Mouse (Mus musculus): ENCODE data around the gene Nppa.
A peak's percentile ranks its signal among the peaks of the same experiment; 100 is the strongest.

DNA sequence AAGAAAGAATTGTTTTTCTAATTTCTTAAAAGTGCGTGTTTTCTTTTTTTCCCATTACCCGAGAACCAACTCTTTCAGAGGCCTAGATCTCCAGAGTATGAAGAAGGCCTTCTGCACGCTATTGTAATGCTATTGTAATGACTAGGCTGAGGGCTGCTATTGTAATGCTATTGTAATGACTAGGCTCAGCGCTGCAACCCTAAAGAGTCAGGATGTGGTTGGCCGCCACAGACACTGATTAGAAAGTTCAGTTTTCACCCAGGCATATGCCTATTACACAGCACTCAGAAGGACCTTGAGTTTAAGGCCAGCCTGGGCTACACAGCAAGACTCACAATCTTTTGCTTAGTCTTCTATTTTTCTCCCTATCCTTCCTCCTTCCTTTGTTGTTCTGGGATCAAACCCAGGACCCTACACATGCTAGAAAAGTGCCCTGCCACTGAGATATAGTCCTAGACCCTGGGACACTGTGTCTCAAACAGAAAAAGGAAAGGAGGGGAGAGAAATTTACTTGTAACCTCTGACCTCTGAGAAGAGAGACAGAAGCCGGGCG lies 33.4 kb downstream of the Nppa start:
- TF ChIP-seq GATA1 (IDR thresholded peaks at IDR 0.05; ENCODE audit: borderline replicate concordance, low read length) = peak; percentile 21; the same call in 1 of the 3 replicates
- no peak for TF ChIP-seq FLI1 (IDR thresholded peaks at IDR 0.05; ENCODE audit: low read length)
